Mouse (Mus musculus) splenic B cell, adult 2 months (primary cell): ENCODE measurements around the gene Olfr533.
"Not testable (repeated sequence)": the region's sequence is repeated elsewhere in the genome, so short reads cannot be mapped to it uniquely, and the experiment has no call there.

Experiments
- DNase-seq: peaks from one replicate; pipeline ENCODE4 v3.0.0-alpha.2; 2011; ENCODE audit warnings: low read depth, low spot score
- H3K27me3 ChIP-seq: 2 replicates; pipeline ENCODE4 v1.6.1; 2012; ENCODE audit warnings: mild to moderate bottlenecking, low read length, moderate library complexity, mixed read lengths; ENCODE audit not compliant: control insufficient read depth, poor library complexity, insufficient read depth, severe bottlenecking
- H3K36me3 ChIP-seq: 2 replicates; pipeline ENCODE4 v1.6.1; 2012; ENCODE audit warnings: mild to moderate bottlenecking, low read length, moderate library complexity, mixed read lengths; ENCODE audit not compliant: control insufficient read depth, poor library complexity, insufficient read depth, severe bottlenecking

Olfr533 gene

GRCm38 (mm10) chr7:140463070-140463469 is at the start of gene Olfr533:
Olfr533 (plus strand) TSS chr7:140463370.
- DNase-seq, H3K36me3 ChIP-seq: not testable (repeated sequence)

GRCm38 (mm10) chr7:140421539-140421938 is 41.6 kb upstream of the Olfr533 start, which contains the start of gene Olfr532:
Olfr532 (minus strand) TSS chr7:140421639.
- DNase-seq: no peak
- no peaks in the 10 kb centered on the region for H3K27me3 ChIP-seq

More at GRCm38 (mm10) chr7:140463070-140463469, at the start of gene Olfr533:
- H3K27me3 ChIP-seq: not testable (repeated sequence)

GRCm38 (mm10) chr7:140443141-140443540 is 20.0 kb upstream of the Olfr533 start:
- H3K36me3 ChIP-seq: no peaks in the 10 kb centered on the region
- DNase-seq: no peak
- no peaks in the 10 kb centered on the region for H3K27me3 ChIP-seq

More at GRCm38 (mm10) chr7:140421539-140421938, 41.6 kb upstream of the Olfr533 start, which contains the start of gene Olfr532:
- no peaks in the 10 kb centered on the region for H3K36me3 ChIP-seq

- Histone ChIP-seq H3K36me3 (no peaks in the 10 kb centered on the region), H3K27me3 (no peaks in the 10 kb centered on the region)
- DNase-seq: no peak
Observed at GRCm38 (mm10) chr7:140477886-140478285, 14.7 kb downstream of the Olfr533 start.

- Histone ChIP-seq H3K36me3 (no peaks in the 10 kb centered on the region), H3K27me3 (no peaks in the 10 kb centered on the region)
- DNase-seq: no peak
Observed at GRCm38 (mm10) chr7:140478733-140479132, 15.6 kb downstream of the Olfr533 start.

GRCm38 (mm10) chr7:140483916-140484315 is 20.7 kb downstream of the Olfr533 start, which contains the start of gene Olfr535:
Olfr535 (plus strand) TSS chr7:140484216.
- no peak for DNase-seq
- no peaks in the 10 kb centered on the region for H3K36me3 ChIP-seq
- H3K27me3 ChIP-seq: no peaks in the 10 kb centered on the region

- Histone ChIP-seq H3K27me3 (no peaks in the 10 kb centered on the region), H3K36me3 (no peaks in the 10 kb centered on the region)
- DNase-seq: no peak
Observed at GRCm38 (mm10) chr7:140488981-140489380, 25.8 kb downstream of the Olfr533 start.

GRCm38 (mm10) chr7:140494231-140494630 is 31.1 kb downstream of the Olfr533 start:
- no peak for DNase-seq
- no peaks in the 10 kb centered on the region for H3K36me3 ChIP-seq
- no peaks in the 10 kb centered on the region for H3K27me3 ChIP-seq

GRCm38 (mm10) chr7:140494702-140495101 is 31.5 kb downstream of the Olfr533 start:
- H3K36me3 ChIP-seq: no peaks in the 10 kb centered on the region
- no peak for DNase-seq

GRCm38 (mm10) chr7:140507346-140508021 is 44.3 kb downstream of the Olfr533 start, which contains the start of gene Olfr536:
Olfr536 (minus strand) TSS chr7:140507396.
- not testable (repeated sequence) for H3K27me3 ChIP-seq, DNase-seq, H3K36me3 ChIP-seq

More at GRCm38 (mm10) chr7:140494702-140495101, 31.5 kb downstream of the Olfr533 start:
- H3K27me3 ChIP-seq: no peaks in the 10 kb centered on the region
